Mouse (Mus musculus): ENCODE results near the gene Podnl1. TPM values are rescaled to one million over a fixed set of nuclear protein-coding genes. Genes with fewer than 3 reads are reported as not detected.

Podnl1 gene
- polyA plus RNA-seq, 1 experiment from 2014 or later: 2.1 TPM

MicroRNAs encoded within 50 kb of the gene (microRNA counts, 519-probe panel; counts per million panel counts)
- 4,229 counts per million, percentile 79 among the panel's probes with 10 or more counts for microRNA mmu-miR-181c
- 3,923 counts per million, percentile 78 among the panel's probes with 10 or more counts for microRNA mmu-miR-709

Small RNAs within 50 kb of the gene (microRNA-seq; reads per million reads assigned to microRNA genes)
- gene Gm25110 (ENCODE audit: borderline number of aligned reads) (not detected), gene Mir181c (ENCODE audit: borderline number of aligned reads) (9,813 reads per million, percentile 91 among the genes with 10 or more reads in this experiment), gene Mir181d (ENCODE audit: borderline number of aligned reads) (6,324 reads per million, percentile 89 among the genes with 10 or more reads in this experiment), gene Mir709 (ENCODE audit: borderline number of aligned reads) (not detected)

Other genes with a start within 250 kb of the Podnl1 start
- 7.8 and 14.3 TPM in 2 replicates for gene Adgrl1, start 225.9 kb upstream of the Podnl1 start, polyA plus RNA-seq (2015; fragmentation: Nextera tagmentation; extraction: Ambion mirVana)
- gene Gm10644, start 170.8 kb upstream of the Podnl1 start, polyA plus RNA-seq (2015; fragmentation: Nextera tagmentation; extraction: Ambion mirVana): 0.10 and 0.18 TPM in 2 replicates
- 117 and 135 TPM in 2 replicates for gene Asf1b, start 170.5 kb upstream of the Podnl1 start, polyA plus RNA-seq (2015; fragmentation: Nextera tagmentation; extraction: Ambion mirVana)
- gene Prkaca, start 153.0 kb upstream of the Podnl1 start, polyA plus RNA-seq (2015; fragmentation: Nextera tagmentation; extraction: Ambion mirVana): 64.2 and 65.8 TPM in 2 replicates
- gene Samd1, start 128.3 kb upstream of the Podnl1 start, polyA plus RNA-seq (2015; fragmentation: Nextera tagmentation; extraction: Ambion mirVana): 10.7 and 11.5 TPM in 2 replicates
- gene 1700067K01Rik, start 124.5 kb upstream of the Podnl1 start, polyA plus RNA-seq (2015; fragmentation: Nextera tagmentation; extraction: Ambion mirVana): 0.86 and 1.1 TPM in 2 replicates
- 0.23 and 0.60 TPM in 2 replicates for gene 2210011C24Rik, start 113.8 kb upstream of the Podnl1 start, polyA plus RNA-seq (2015; fragmentation: Nextera tagmentation; extraction: Ambion mirVana)
- 5.1 and 5.8 TPM in 2 replicates for gene Palm3, start 104.5 kb upstream of the Podnl1 start, polyA plus RNA-seq (2015; fragmentation: Nextera tagmentation; extraction: Ambion mirVana)
- 20.3 and 20.5 TPM in 2 replicates for gene Il27ra, start 83.4 kb upstream of the Podnl1 start, polyA plus RNA-seq (2015; fragmentation: Nextera tagmentation; extraction: Ambion mirVana)
- 5.3 and 5.7 TPM in 2 replicates for gene Rln3, start 81.0 kb upstream of the Podnl1 start, polyA plus RNA-seq (2015; fragmentation: Nextera tagmentation; extraction: Ambion mirVana)
- gene Gm10643, start 60.9 kb upstream of the Podnl1 start, polyA plus RNA-seq (2015; fragmentation: Nextera tagmentation; extraction: Ambion mirVana): 0.90 TPM in 2 replicates
- 5.4 and 6.1 TPM in 2 replicates for gene Rfx1, start 59.2 kb upstream of the Podnl1 start, polyA plus RNA-seq (2015; fragmentation: Nextera tagmentation; extraction: Ambion mirVana)
- gene Dcaf15, start 21.2 kb upstream of the Podnl1 start, polyA plus RNA-seq (2015; fragmentation: Nextera tagmentation; extraction: Ambion mirVana): 14.7 and 18.1 TPM in 2 replicates
- gene Cc2d1a, start 21.9 kb downstream of the Podnl1 start, polyA plus RNA-seq (2015; fragmentation: Nextera tagmentation; extraction: Ambion mirVana): 18.9 and 20.1 TPM in 2 replicates
- gene 4930432K21Rik, start 22.0 kb downstream of the Podnl1 start, polyA plus RNA-seq (2015; fragmentation: Nextera tagmentation; extraction: Ambion mirVana): 1.3 and 1.4 TPM in 2 replicates
- gene Nanos3, start 59.2 kb downstream of the Podnl1 start, polyA plus RNA-seq (2015; fragmentation: Nextera tagmentation; extraction: Ambion mirVana): 5.3 and 6.2 TPM in 2 replicates
- 12.7 and 13.2 TPM in 2 replicates for gene Zswim4, start 111.1 kb downstream of the Podnl1 start, polyA plus RNA-seq (2015; fragmentation: Nextera tagmentation; extraction: Ambion mirVana)
- gene D8Ertd738e, start 123.7 kb downstream of the Podnl1 start, polyA plus RNA-seq (2015; fragmentation: Nextera tagmentation; extraction: Ambion mirVana): 403 and 424 TPM in 2 replicates
- gene Mri1, start 131.3 kb downstream of the Podnl1 start, polyA plus RNA-seq (2015; fragmentation: Nextera tagmentation; extraction: Ambion mirVana): 80.0 and 85.4 TPM in 2 replicates
- gene Ccdc130, start 144.4 kb downstream of the Podnl1 start, polyA plus RNA-seq (2015; fragmentation: Nextera tagmentation; extraction: Ambion mirVana): 19.7 and 24.5 TPM in 2 replicates